8 mouse cellular contexts compared by ENCODE assay signal in the genomic region with DNA sequence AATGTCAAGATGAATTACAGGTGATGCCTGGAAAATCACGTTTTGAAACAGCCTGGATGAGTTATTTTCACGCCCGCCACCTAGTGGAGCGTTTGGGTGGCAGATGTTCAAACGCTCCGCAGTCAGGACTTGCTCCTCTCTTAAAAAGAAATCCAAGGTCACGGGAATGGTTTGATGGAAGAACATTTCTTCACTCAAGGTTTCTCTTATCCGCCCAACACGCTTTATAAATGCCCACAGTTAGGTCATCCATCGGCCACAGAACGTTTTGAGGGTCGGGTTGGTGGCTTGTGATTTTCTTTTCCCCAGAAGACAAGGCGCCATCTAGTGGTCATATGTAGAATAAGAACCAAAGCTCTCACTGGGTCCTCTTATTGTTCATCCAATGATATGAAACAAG.
A peak's percentile ranks its signal among the peaks of the same experiment; 100 is the strongest.
DNase-seq lines count a peak whose midpoint lies in the region; ATAC-seq and TF ChIP-seq lines count a peak whose summit lies in the region.

No protein-coding gene starts in this region.

- H3K4me3 ChIP-seq in cerebellum, adult 2 months (replicated peaks; ENCODE audit: insufficient read depth, low read depth, low read length) = peak overlapping the region; percentile 56
- H3K4me3 ChIP-seq in forebrain, postnatal 0 days (ENCODE audit: low read depth, low read length) = peak overlapping the region; percentile 37
- H3K4me3 ChIP-seq in hindbrain, embryonic 10.5 days = peak overlapping the region; percentile 54
- H3K4me3 ChIP-seq in lung, embryonic 15.5 days = peak overlapping the region; percentile 47

- peak; percentile 86 for DNase-seq in Muller cell, postnatal 12 days (ENCODE audit: inconsistent ontology term)
- peak; percentile 61 to 72 for DNase-seq in cerebellum, adult 2 months
- peak; percentile 91 for DNase-seq in forebrain, postnatal 0 days
- peak; percentile 70 for DNase-seq in hindbrain, embryonic 10.5 days (ENCODE audit: low spot score)
- peak; percentile 73 for DNase-seq in layer of hippocampus, adult 9-10 months (ENCODE audit: low spot score)
- DNase-seq in ovary, postnatal 14 days (ENCODE audit: low spot score) = peak; percentile 44
- DNase-seq in urinary bladder, adult 2 months (ENCODE audit: low spot score) = peak; percentile 28

- WGBS in cerebellum, adult 2 months = under 1% methylated on average over 13 of the region's 13 CpGs
- under 1% methylated on average over 13 of the region's 13 CpGs for WGBS in forebrain, postnatal 0 days
- WGBS in hindbrain, embryonic 10.5 days = under 1% methylated on average over 13 of the region's 13 CpGs
- WGBS in lung, embryonic 15.5 days = under 1% methylated on average over 13 of the region's 13 CpGs

- peak; percentile 88 for ATAC-seq in forebrain, postnatal 0 days
- ATAC-seq in lung, embryonic 15.5 days (ENCODE audit: borderline replicate concordance, extremely low read depth, low FRiP score, low TSS enrichment) = no peak

- no peaks in the 10 kb centered on the region for H3K4me1 ChIP-seq in cerebellum, adult 2 months (ENCODE audit: control insufficient read depth, insufficient read depth, low read length)
- H3K4me1 ChIP-seq in forebrain, postnatal 0 days (ENCODE audit: insufficient read depth) = no peaks in the 10 kb centered on the region
- H3K4me1 ChIP-seq in hindbrain, embryonic 10.5 days (replicated peaks) = no peaks in the 10 kb centered on the region; the same call in 1 of the 2 replicates
- H3K4me1 ChIP-seq in lung, embryonic 15.5 days = no peaks in the 10 kb centered on the region

- no peak overlapping the region for H3K27ac ChIP-seq in cerebellum, adult 2 months (ENCODE audit: insufficient read depth, low read length)
- no peak overlapping the region for H3K27ac ChIP-seq in forebrain, postnatal 0 days (ENCODE audit: low read depth, low read length)
- peak overlapping the region; percentile 75 for H3K27ac ChIP-seq in hindbrain, embryonic 10.5 days
- no peak overlapping the region for H3K27ac ChIP-seq in lung, embryonic 15.5 days

- no peak for TF ChIP-seq POLR2A in cerebellum, adult 2 months (IDR thresholded peaks at IDR 0.05; ENCODE audit: borderline replicate concordance, insufficient read depth, low read length)

- no peaks in the 10 kb centered on the region for H3K9me3 ChIP-seq in forebrain, postnatal 0 days (ENCODE audit: low read length)
- no peaks in the 10 kb centered on the region for H3K9me3 ChIP-seq in hindbrain, embryonic 10.5 days
- H3K9me3 ChIP-seq in lung, embryonic 15.5 days = no peaks in the 10 kb centered on the region

- peak overlapping the region; percentile 50 for H3K4me2 ChIP-seq in forebrain, postnatal 0 days (ENCODE audit: low read depth)
- peak overlapping the region; percentile 76 for H3K4me2 ChIP-seq in lung, embryonic 15.5 days

- H3K9ac ChIP-seq in forebrain, postnatal 0 days = peak overlapping the region; percentile 38
- no peak overlapping the region for H3K9ac ChIP-seq in lung, embryonic 15.5 days

- H3K36me3 ChIP-seq in forebrain, postnatal 0 days (ENCODE audit: insufficient read depth) = 0 out of 2 replicates have a peak, but pooled peaks cover 11% of the 10 kb centered on the region
- no peaks in the 10 kb centered on the region for H3K36me3 ChIP-seq in hindbrain, embryonic 10.5 days
- H3K36me3 ChIP-seq in lung, embryonic 15.5 days = no peaks in the 10 kb centered on the region

- no peaks in the 10 kb centered on the region for H3K27me3 ChIP-seq in cerebellum, adult 2 months (ENCODE audit: control insufficient read depth, insufficient read depth, low read length)
- H3K27me3 ChIP-seq in forebrain, postnatal 0 days (ENCODE audit: insufficient read depth, low read length) = no peaks in the 10 kb centered on the region
- peaks cover under 1% of the 10 kb centered on the region; the same call in 1 of the 2 replicates for H3K27me3 ChIP-seq in hindbrain, embryonic 10.5 days (ENCODE audit: insufficient read depth, poor library complexity, severe bottlenecking)
- H3K27me3 ChIP-seq in lung, embryonic 15.5 days = no peaks in the 10 kb centered on the region

- peak; percentile 71; the same call in 1 of the 2 replicates for TF ChIP-seq CTCF in cerebellum, adult 2 months (IDR thresholded peaks at IDR 0.05; ENCODE audit: borderline replicate concordance, insufficient read depth, low read depth, low read length)
- TF ChIP-seq CTCF in forebrain, postnatal 0 days (IDR thresholded peaks at IDR 0.05; ENCODE audit: low read depth) = peak; percentile 86

Comparison
In these comparisons a context has a peak if more than half of its experiments do, and no peak if none do; other contexts are left out.
1. DNase-seq: peak in every context shown above with its lines; median percentile 91 in forebrain, postnatal 0 days; 86 in Muller cell, postnatal 12 days; 73 in layer of hippocampus, adult 9-10 months; 70 in hindbrain, embryonic 10.5 days; 66 in cerebellum, adult 2 months; 44 in ovary, postnatal 14 days; 28 in urinary bladder, adult 2 months.